Mouse (Mus musculus) hindbrain, postnatal 0 days (tissue): Measurements from ENCODE around the gene Dvl3. TPM values are rescaled to one million over a fixed set of nuclear protein-coding genes. Genes with fewer than 3 reads are reported as not detected.

Experiments used
- ATAC-seq: fragments of 200-750 bp; cut with Nextera tagmentation; 2 replicates; pipeline ENCODE4 v1.8.0; 2017; ENCODE audit warnings: mild to moderate bottlenecking, moderate TSS enrichment, moderate library complexity
- DNase-seq: peaks from one replicate; pipeline ENCODE4 v3.0.0-alpha.2; 2015; ENCODE audit warnings: low spot score
- H3K27ac ChIP-seq: fragments of 300-500 bp; sonication (generic); 2 replicates; pipeline ENCODE4 v1.5.1; 2014; ENCODE audit warnings: mild to moderate bottlenecking
- H3K27me3 ChIP-seq: fragments of 300-500 bp; sonication (generic); 2 replicates; pipeline ENCODE4 v1.6.1; 2014; ENCODE audit warnings: low read length, mixed read lengths; ENCODE audit not compliant: insufficient read depth
- H3K36me3 ChIP-seq: fragments of 300-500 bp; sonication (generic); 2 replicates; pipeline ENCODE4 v1.6.1; 2014; ENCODE audit warnings: low read length, mixed read lengths; ENCODE audit not compliant: insufficient read depth
- H3K4me1 ChIP-seq: fragments of 300-500 bp; sonication (generic); 2 replicates; pipeline ENCODE4 v1.6.1; 2014; ENCODE audit warnings: antibody characterized with exemption, low read length, mixed read lengths; ENCODE audit not compliant: insufficient read depth
- H3K4me2 ChIP-seq: fragments of 300-500 bp; sonication (generic); 2 replicates; pipeline ENCODE4 v1.6.1; 2014; ENCODE audit warnings: low read depth, mild to moderate bottlenecking, low read length, moderate library complexity, mixed read lengths
- H3K4me3 ChIP-seq: fragments of 300-500 bp; sonication (generic); 2 replicates; pipeline ENCODE4 v1.5.1; 2014; ENCODE audit warnings: low read length
- H3K9ac ChIP-seq: fragments of 300-500 bp; sonication (generic); replicated peaks from 2 replicates; pipeline ENCODE4 v1.6.1; 2014; ENCODE audit warnings: mild to moderate bottlenecking, low read length, moderate library complexity, mixed read lengths
- H3K9me3 ChIP-seq: fragments of 300-500 bp; sonication (generic); 2 replicates; pipeline ENCODE4 v1.6.1; 2016; ENCODE audit warnings: low read length, mixed read lengths
- CTCF ChIP-seq: IDR thresholded peaks from 2 replicates; pipeline ENCODE4 v1.5.1; 2016; ENCODE audit warnings: antibody characterized with exemption, control low read depth, low read depth
- WGBS: fragments of 180-500 bp; shearing (Covaris S2); extraction: QIAGEN DNeasy Blood & Tissue Kit; methylation state at CpG from one replicate; pipeline ENCODE4 v1.1.7; 2014; 5-methylcytosine and 5-hydroxymethylcytosine counted together
- polyA plus RNA-seq: library from polyadenylated mRNA; unstranded; fragments of >200 nt; fragmentation: Nextera tagmentation; extraction: Ambion mirVana; gene quantifications from 2 replicates; pipeline ENCODE4 v1.2.1, GENCODE M21; 2015
- total RNA-seq: library from RNA; depleted of rRNA; stranded (reverse); fragments of >200 nt; gene quantifications from 2 replicates; pipeline ENCODE4 v1.2.3, GENCODE M21; 2014

Dvl3 gene
- total and polyA plus RNA-seq, 2 experiments from 2014 or later: 25.7 to 44.3 TPM

- no peaks in the 10 kb centered on the region for H3K9me3 ChIP-seq
- H3K9ac ChIP-seq: no peak overlapping the region
- H3K4me1 ChIP-seq: peaks cover 18% of the 10 kb centered on the region
- peaks cover 58% of the 10 kb centered on the region for H3K36me3 ChIP-seq
- TF ChIP-seq CTCF: no peak
- H3K27me3 ChIP-seq: no peaks in the 10 kb centered on the region
- DNase-seq (no peak), ATAC-seq (no peak)
- no peak overlapping the region for H3K4me3 ChIP-seq
- no peak overlapping the region for H3K27ac ChIP-seq
- 61% methylated on average over 3 of the region's 3 CpGs for WGBS
- no peak overlapping the region for H3K4me2 ChIP-seq
Measured at GRCm38 (mm10) chr16:20539649-20540048, 22.9 kb downstream of the Dvl3 start.

DNA sequence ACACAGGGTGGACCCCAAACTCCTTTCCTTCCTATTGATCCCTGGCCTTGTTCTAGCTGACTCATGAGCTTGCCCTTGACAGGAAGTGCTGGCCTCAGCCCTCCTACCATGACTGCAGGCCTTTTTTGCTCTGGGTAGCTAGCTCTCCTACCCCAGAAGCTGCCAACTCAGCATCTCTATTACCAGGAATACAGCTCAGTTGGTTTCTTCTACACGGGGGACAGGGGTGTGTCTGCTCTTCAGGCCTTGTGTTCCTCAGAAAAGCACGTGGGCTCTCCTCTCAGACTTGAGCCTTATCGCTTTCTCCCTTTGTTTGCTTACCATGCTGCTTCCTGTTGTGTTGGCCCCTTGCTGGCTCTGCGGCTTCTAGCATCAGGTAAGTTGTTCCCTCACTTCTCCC, 23.7 kb downstream of the Dvl3 start:
- no peak overlapping the region for H3K4me2 ChIP-seq
- peaks cover 18% of the 10 kb centered on the region for H3K4me1 ChIP-seq
- ATAC-seq (no peak), DNase-seq (no peak)
- H3K27ac ChIP-seq: no peak overlapping the region
- peaks cover 58% of the 10 kb centered on the region for H3K36me3 ChIP-seq
- no peak overlapping the region for H3K9ac ChIP-seq
- no peaks in the 10 kb centered on the region for H3K9me3 ChIP-seq
- H3K4me3 ChIP-seq: no peak overlapping the region
- no peak for TF ChIP-seq CTCF
- 75% methylated on average over 4 of the region's 4 CpGs for WGBS
- H3K27me3 ChIP-seq: no peaks in the 10 kb centered on the region

- H3K4me2 ChIP-seq: no peak overlapping the region
- DNase-seq (no peak), ATAC-seq (no peak)
- H3K4me1 ChIP-seq: peaks cover 7% of the 10 kb centered on the region; the same call in 1 of the 2 replicates
- peaks cover 29% of the 10 kb centered on the region for H3K36me3 ChIP-seq
- no peak overlapping the region for H3K9ac ChIP-seq
- 93% methylated on average over 10 of the region's 10 CpGs for WGBS
- H3K27ac ChIP-seq: no peak overlapping the region
- H3K27me3 ChIP-seq: no peaks in the 10 kb centered on the region
- H3K4me3 ChIP-seq: no peak overlapping the region
- no peaks in the 10 kb centered on the region for H3K9me3 ChIP-seq
- no peak for TF ChIP-seq CTCF
Measured at GRCm38 (mm10) chr16:20545696-20546095, 28.9 kb downstream of the Dvl3 start.

DNA sequence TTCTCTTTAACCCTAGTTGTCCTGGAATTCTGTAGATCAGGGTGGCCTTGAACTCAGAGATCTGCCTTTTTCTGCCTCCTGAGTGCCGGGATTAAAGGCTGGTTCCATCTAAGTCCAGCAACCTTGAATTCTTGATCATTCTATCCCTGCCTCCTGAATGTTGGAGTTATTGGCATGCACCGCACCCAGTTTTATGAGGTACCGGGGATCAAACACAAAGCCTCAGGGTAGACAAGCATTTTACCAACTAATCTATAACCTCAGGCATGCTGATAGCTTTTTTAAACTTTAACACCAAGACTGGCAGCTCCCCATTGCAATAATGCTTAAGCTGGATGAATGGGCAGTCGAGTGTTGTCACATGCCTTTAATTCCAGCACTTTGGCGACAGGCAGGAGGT, 30.6 kb downstream of the Dvl3 start:
- 56% methylated on average over 5 of the region's 5 CpGs for WGBS
- Histone ChIP-seq H3K4me2 (peak overlapping the region; percentile 91; the same call in 1 of the 2 replicates), H3K27me3 (no peaks in the 10 kb centered on the region), H3K4me1 (peaks cover 7% of the 10 kb centered on the region; the same call in 1 of the 2 replicates), H3K9ac (no peak overlapping the region), H3K9me3 (no peaks in the 10 kb centered on the region), H3K36me3 (peaks cover 27% of the 10 kb centered on the region), H3K27ac (0 out of 2 replicates have a peak overlapping the region, but pooled peaks have one; percentile 70), H3K4me3 (peak overlapping the region; percentile 78; the same call in 1 of the 2 replicates)
- DNase-seq (no peak), ATAC-seq (no peak)
- no peak for TF ChIP-seq CTCF

GRCm38 (mm10) chr16:20548096-20548948, 31.5 kb downstream of the Dvl3 start, which contains the start of gene Abcf3:
Abcf3 (plus strand) TSS chr16:20548577.
- H3K4me2 ChIP-seq: peak within 1 kb of the TSS; percentile 91
- TF ChIP-seq CTCF: no peak
- DNase-seq (peak; percentile 100), ATAC-seq (peak; percentile 99)
- under 1% methylated on average over 56 of the region's 56 CpGs for WGBS
- peaks cover 7% of the 10 kb centered on the region; the same call in 1 of the 2 replicates for H3K4me1 ChIP-seq
- peak within 1 kb of the TSS; percentile 79 for H3K9ac ChIP-seq
- H3K27ac ChIP-seq: peak within 1 kb of the TSS; percentile 70; the same call in 1 of the 2 replicates
- H3K36me3 ChIP-seq: peaks cover 27% of the 10 kb centered on the region
- H3K9me3 ChIP-seq: no peaks in the 10 kb centered on the region
- peak within 1 kb of the TSS; percentile 78 for H3K4me3 ChIP-seq
- no peaks in the 10 kb centered on the region for H3K27me3 ChIP-seq

DNA sequence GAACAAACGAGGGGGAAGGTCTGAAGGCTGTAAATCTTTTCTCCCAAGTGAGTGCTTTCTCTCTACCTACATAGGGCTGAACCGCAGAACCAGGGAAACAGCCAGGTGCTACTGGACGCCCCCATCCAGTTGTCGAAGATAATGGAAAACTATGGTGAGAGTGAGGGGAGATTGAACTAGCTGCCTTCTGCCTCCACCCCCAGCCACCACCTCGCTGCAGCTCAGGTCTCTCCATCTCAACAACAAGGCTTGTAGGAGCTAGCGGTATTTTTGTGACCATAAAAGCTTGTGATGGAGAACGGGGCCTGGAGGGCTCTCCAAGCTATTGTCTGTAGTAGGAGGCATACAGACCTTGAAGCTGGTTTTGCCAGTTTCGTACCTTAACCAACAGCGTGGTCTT, 32.4 kb downstream of the Dvl3 start:
- no peak for ATAC-seq
- H3K4me3 ChIP-seq: peak overlapping the region; percentile 78
- H3K4me2 ChIP-seq: peak overlapping the region; percentile 91
- peaks cover 24% of the 10 kb centered on the region for H3K36me3 ChIP-seq
- H3K4me1 ChIP-seq: peaks cover 7% of the 10 kb centered on the region; the same call in 1 of the 2 replicates
- TF ChIP-seq CTCF: no peak
- no peaks in the 10 kb centered on the region for H3K27me3 ChIP-seq
- WGBS: 49% methylated on average over 9 of the region's 9 CpGs
- no peak for DNase-seq
- H3K9ac ChIP-seq: peak overlapping the region; percentile 79
- no peak overlapping the region for H3K27ac ChIP-seq
- H3K9me3 ChIP-seq: no peaks in the 10 kb centered on the region

- H3K4me1 ChIP-seq: peaks cover 7% of the 10 kb centered on the region; the same call in 1 of the 2 replicates
- 98% methylated on average over 5 of the region's 5 CpGs for WGBS
- ATAC-seq (no peak), DNase-seq (no peak)
- peaks cover 24% of the 10 kb centered on the region for H3K36me3 ChIP-seq
- no peak for TF ChIP-seq CTCF
- H3K9me3 ChIP-seq: no peaks in the 10 kb centered on the region
- H3K4me2 ChIP-seq: no peak overlapping the region
- no peaks in the 10 kb centered on the region for H3K27me3 ChIP-seq
- H3K9ac ChIP-seq: no peak overlapping the region
- H3K27ac ChIP-seq: no peak overlapping the region
- H3K4me3 ChIP-seq: no peak overlapping the region
Measured at GRCm38 (mm10) chr16:20551691-20552090, 34.9 kb downstream of the Dvl3 start.
